Mouse (Mus musculus) fat pad, adult 2 months (tissue): ENCODE data around the gene Dph7.
A peak's percentile ranks its signal among the peaks of the same experiment; 100 is the strongest.
"Not testable (repeated sequence)": the region's sequence is repeated elsewhere in the genome, so short reads cannot be mapped to it uniquely, and the experiment has no call there.

Experiments used
- DNase-seq: peaks from one replicate; pipeline ENCODE4 v3.0.0-alpha.2; 2011; ENCODE audit warnings: low read depth, low spot score; ENCODE audit errors: extremely low read depth

Dph7 gene

DNA sequence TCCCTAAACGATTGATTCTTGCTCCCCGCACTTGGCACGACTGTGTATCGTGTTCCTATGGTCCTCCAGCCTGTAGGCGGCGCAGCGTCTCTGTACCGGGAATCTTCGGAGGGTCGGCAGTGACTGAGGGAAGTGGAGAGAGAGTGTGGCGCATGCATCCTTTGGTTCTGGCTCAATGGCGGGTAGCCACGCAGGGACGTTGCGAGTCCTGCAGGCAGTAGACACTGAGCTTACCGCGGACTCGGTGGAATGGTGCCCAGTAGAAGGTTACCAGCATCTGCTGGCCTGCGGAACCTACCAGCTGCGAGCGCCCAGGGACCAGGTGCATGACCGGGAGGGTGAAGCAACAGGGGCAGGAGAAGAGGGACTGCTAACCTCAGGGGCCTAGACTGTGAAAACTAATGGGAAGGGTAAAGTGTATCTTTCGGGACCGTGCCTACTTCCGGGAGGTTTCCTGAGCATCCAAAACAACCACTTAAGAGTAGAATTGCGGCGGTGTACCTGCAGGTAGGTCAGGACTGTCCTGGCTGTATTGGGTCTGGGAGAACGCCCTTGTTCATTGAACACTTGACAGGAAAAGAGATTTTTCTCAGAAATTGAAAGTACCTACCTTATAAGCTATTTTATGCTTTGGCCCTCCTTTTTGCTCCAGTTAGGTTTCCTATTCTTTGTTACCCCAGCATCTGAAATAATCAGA, at the start of gene Dph7:
Dph7 (plus strand) TSS at position 97 of the 697 bp plus-strand sequence.
- DNase-seq = no peak

GRCm38 (mm10) chr2:24912589-24912988, 49.6 kb upstream of the Dph7 start:
- DNase-seq = no peak

DNA sequence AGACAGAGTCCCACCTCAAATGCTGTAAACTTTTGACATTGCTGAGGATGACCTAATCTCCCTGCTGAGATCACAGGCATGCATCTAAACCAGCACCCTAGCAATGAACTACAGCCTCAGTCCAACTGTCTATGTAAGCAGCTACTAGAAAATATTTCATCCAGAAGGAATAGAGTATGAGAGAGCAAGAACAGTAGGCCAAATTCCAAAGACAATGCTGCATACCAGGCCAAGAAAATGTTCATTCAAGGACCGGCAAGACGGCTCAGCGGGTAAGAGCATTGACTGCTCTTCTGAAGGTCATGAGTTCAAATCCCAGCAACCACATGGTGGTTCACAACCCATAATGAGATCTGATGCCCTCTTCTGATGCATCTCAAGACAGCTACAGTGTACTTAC, 47.4 kb upstream of the Dph7 start:
- DNase-seq = no peak

- DNase-seq = no peak
These were observed 43.0 kb upstream of the Dph7 start, which contains the start of gene Ehmt1 for GRCm38 (mm10) chr2:24918930-24919838. Gene Ehmt1, minus strand, starts transcription at chr2:24919614.

DNA sequence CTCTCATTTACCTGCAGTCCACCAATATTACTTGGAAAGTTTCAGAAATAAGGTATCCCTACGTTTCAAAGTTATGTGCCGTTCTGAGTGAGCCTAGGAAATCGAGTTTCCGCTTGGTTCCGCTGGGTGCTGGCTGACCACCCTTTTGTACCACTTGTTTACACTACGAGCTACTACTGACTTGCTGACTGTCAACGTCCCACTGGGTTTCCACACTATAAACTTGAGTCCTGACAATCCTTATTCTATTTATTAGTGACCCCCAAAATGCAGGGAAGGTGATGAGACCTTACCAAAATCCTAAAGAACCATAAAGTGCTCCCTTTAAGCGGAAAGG, 42.4 kb upstream of the Dph7 start:
- DNase-seq = no peak

DNA sequence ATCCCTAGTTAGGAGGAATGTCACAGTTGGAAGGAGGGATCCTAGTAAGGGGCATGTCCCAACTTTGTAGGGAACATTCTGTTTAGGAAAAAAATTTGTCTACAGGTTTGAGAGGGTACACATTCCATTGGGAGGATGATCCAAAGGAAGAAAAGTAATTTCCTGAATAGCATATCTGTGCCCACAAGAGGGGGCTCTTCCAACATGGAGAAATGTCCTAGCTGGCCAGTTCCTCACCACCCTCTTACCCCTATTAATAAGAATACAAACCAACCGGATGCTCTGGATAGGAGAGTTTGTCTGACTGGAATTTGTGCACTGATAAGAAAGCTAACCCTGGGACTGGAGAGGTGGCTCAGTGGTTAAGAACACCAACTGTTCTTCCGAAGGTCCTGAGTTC, 38.6 kb upstream of the Dph7 start:
- no peak for DNase-seq

DNA sequence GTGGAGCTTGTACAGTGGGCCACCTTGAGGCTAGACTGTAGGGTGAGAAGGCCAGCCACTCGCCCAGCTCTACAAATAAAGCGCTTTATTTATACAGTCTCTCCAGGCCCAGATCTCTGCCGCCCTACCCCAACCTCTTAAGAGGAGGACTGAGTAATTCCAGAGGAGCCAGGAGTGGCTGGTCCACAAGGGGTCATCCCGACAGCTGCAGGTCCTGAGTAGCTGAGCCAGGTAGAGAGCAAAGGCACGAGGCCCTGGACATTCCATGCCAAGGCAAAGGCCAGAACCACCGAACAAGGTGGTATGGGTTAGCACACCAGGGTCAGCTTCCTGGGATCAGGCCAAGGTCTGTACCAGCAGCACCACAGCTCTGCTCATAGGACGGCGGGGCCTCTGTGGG, 36.9 kb upstream of the Dph7 start:
- no peak for DNase-seq

- no peak for DNase-seq
These were observed 35.7 kb upstream of the Dph7 start for GRCm38 (mm10) chr2:24926345-24926964.

GRCm38 (mm10) chr2:24926965-24927358, 35.2 kb upstream of the Dph7 start:
- DNase-seq = no peak

- peak; percentile 70 for DNase-seq
These were observed 34.3 kb upstream of the Dph7 start for GRCm38 (mm10) chr2:24927810-24928479.

DNA sequence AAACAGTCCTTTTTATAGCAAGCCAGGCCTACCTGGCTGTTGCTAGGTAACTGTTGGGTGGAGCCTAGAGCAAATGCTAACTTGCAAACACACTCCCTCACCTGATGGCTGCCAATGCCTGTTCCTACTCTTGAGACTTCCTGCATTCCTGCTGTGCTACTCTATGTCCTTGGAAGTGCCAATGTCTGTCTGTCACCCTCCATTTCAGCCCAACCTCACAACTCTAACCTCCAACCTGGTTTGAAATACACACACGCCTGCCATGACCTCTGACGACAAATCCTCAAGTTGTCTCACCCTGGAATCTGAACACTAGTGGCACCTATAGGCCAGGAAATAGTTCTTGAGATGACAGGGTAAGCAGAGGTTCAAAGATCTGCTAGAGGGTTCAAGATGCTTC, 33.1 kb upstream of the Dph7 start:
- DNase-seq = no peak

DNA sequence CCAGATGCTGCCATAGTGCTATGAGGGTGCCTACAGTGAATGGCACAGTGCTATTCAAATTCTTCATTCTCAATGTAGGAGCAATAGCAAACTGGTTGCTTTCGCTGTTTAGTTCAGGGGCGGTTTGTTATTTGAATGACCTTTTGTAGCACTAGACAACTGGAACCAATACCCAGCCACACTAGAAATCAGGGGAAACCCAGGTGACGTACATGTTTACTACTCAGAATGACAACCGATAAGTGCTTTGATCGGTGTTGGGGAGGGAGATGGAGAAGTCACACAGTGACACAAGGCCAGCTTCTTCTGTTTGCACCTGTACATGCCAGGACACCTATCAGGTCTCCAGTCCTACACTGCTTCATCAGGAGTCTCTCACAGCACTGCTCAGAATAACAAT, 32.6 kb upstream of the Dph7 start:
- DNase-seq = no peak

GRCm38 (mm10) chr2:24934441-24934963, 27.7 kb upstream of the Dph7 start:
- DNase-seq = no peak

DNA sequence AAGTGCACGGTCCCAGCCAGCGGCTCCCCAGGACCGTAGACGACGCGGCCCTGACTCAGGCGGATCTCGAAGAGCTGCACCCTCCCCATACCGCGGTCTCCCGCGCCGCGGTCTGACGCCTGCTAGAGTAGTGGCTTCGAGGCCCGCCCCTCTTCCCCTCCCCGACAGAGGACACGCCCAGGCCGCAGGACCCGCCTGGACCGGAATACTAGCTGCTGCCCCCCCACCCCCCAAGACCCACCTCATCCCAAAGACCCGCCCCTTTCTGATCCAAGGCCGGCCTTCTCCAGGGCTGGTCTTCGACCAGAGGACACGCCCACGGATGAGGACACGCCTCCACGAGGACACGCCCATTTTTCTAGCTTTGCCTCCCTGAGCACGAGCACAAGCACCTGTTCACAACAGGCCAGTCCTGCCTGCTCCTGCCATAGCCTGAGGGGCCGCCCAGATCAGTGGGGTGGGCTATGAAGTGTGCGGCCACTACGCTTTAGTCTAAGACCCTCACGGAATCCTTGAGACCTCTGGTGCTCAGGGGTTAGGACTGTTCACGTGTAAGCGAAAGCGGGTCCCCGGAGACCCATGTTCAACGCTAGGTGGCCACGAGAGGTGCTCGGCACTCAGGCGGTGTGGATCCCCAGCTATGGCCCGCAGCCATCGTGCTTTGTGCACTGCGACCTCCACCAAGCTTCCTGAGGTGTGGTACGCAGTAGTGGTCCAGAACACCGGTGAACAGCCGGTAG, 27.0 kb upstream of the Dph7 start, which contains the start of gene Arrdc1:
Arrdc1 (minus strand) TSS at position 196 of the 740 bp plus-strand sequence.
- DNase-seq = peak; percentile 87

DNA sequence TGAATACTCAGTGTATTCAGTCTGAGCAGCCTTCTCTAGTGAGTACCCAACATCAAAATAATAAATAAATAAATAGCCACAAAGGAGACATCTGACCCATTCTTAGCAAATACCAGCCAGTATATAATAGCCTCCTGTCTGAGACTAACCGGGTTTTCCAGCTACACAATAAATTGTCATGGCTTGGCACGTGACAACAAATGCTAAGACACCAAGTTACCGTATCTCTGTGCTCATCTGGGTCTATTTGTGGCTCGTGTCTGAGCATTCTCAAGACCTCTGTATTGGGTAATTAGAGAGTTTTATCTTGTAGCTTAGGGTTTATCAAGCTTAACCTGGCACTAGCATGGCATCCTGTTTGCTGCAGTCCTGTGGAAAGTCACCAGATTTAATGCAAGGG, 20.1 kb upstream of the Dph7 start:
- DNase-seq = no peak

DNA sequence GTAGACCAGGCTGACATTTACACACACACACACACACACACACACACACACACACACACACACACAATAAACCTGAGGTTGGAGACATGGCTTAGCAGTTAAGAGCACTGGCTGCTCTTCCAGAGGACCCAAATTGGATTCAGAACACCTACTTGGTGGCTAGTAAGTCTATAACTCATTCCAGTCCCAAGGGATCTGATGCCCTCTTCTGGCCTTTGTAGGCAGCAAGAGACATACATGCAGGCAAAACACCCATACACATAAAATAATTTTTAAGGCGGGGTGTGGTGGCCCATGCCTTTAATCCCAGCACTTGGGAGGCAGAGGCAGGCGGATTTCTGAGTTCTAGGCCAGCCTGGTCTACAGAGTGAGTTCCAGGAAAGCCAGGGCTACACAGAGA, 17.9 kb upstream of the Dph7 start:
- DNase-seq = not testable (repeated sequence)

- DNase-seq = no peak
These were observed 12.6 kb upstream of the Dph7 start, which contains the start of gene Zmynd19 for GRCm38 (mm10) chr2:24949421-24950188. Gene Zmynd19, plus strand, starts transcription at chr2:24949792.

GRCm38 (mm10) chr2:24950189-24950535, 12.0 kb upstream of the Dph7 start:
- no peak for DNase-seq

DNA sequence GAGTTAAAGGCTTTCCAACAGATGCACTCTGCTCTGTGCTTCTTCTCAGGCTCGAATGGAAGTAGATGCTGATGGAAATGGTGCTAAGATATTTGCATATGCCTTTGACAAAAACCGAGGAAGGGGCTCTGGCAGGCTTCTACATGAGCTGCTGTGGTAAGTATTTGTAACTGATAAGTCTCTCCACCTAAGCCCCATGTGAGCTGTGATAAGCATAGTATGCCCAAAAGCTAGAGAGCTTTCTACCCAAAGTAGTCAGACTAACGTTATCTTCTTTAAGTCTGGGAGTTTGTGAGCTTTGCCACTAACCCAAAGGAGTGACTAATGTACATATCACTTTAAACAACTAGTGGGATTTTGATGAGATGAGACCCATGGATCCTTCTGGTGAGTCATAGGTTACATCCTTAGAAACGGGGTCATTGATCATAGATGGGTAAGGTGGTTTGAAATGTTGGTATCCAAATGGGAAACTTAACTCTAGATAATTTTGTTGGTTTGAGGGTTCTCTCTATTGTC, 9.6 kb upstream of the Dph7 start:
- DNase-seq = no peak
